Mouse (Mus musculus): Measurements from ENCODE around the gene Trpv2. TPM values are rescaled to one million over a fixed set of nuclear protein-coding genes. Genes with fewer than 3 reads are reported as not detected.

The Trpv2 gene
- polyA plus RNA-seq (2015; fragmentation: Nextera tagmentation; extraction: Ambion mirVana) = 3.5 and 5.6 TPM in 2 replicates

GRCm38 (mm10) chr11:62573959-62574702 is at the start of gene Trpv2:
TSS of gene Trpv2 (plus strand) at chr11:62574486.

GRCm38 (mm10) chr11:62539089-62539890 is 35.0 kb upstream of the Trpv2 start, which contains the start of gene Cenpv:
TSS of gene Cenpv (minus strand) at chr11:62539261.

GRCm38 (mm10) chr11:62550727-62551225 is 23.5 kb upstream of the Trpv2 start, which contains the start of gene Ubb:
TSS of gene Ubb (plus strand) at chr11:62551171.

GRCm38 (mm10) chr11:62647661-62648590 is 73.6 kb downstream of the Trpv2 start, which contains the start of gene Lrrc75a:
TSS of gene Lrrc75a (minus strand) at chr11:62648523.

GRCm38 (mm10) chr11:62648591-62649391 is 74.5 kb downstream of the Trpv2 start, which contains the start of gene Mmgt2:
TSS of gene Mmgt2 (plus strand) at chr11:62648664.

Other genes starting within 250 kb of the Trpv2 start
- gene Pigl, start 116.0 kb upstream of the Trpv2 start, polyA plus RNA-seq (2015; fragmentation: Nextera tagmentation; extraction: Ambion mirVana) = 4.4 TPM in 2 replicates
- 81.7 and 84.1 TPM in 2 replicates for gene Ncor1, start 115.9 kb upstream of the Trpv2 start, polyA plus RNA-seq (2015; fragmentation: Nextera tagmentation; extraction: Ambion mirVana)
- 14.1 and 17.5 TPM in 2 replicates for gene Cenpv, start 35.2 kb upstream of the Trpv2 start, polyA plus RNA-seq (2015; fragmentation: Nextera tagmentation; extraction: Ambion mirVana)
- gene Ubb, start 23.3 kb upstream of the Trpv2 start, polyA plus RNA-seq (2015; fragmentation: Nextera tagmentation; extraction: Ambion mirVana) = 2,098 and 2,277 TPM in 2 replicates
- gene Lrrc75a, start 74.0 kb downstream of the Trpv2 start, polyA plus RNA-seq (2015; fragmentation: Nextera tagmentation; extraction: Ambion mirVana) = 16.4 and 17.5 TPM in 2 replicates
- 25.1 and 25.6 TPM in 2 replicates for gene Mmgt2, start 74.2 kb downstream of the Trpv2 start, polyA plus RNA-seq (2015; fragmentation: Nextera tagmentation; extraction: Ambion mirVana)
- gene Zfp287, start 157.4 kb downstream of the Trpv2 start, polyA plus RNA-seq (2015; fragmentation: Nextera tagmentation; extraction: Ambion mirVana) = 2.5 and 2.9 TPM in 2 replicates
- not detected in 2 replicates for gene Gm10428, start 178.6 kb downstream of the Trpv2 start, polyA plus RNA-seq (2015; fragmentation: Nextera tagmentation; extraction: Ambion mirVana)
- gene Zfp286, start 215.0 kb downstream of the Trpv2 start, polyA plus RNA-seq (2015; fragmentation: Nextera tagmentation; extraction: Ambion mirVana) = 4.9 and 5.7 TPM in 2 replicates
- gene Trim16, start 245.7 kb downstream of the Trpv2 start, polyA plus RNA-seq (2015; fragmentation: Nextera tagmentation; extraction: Ambion mirVana) = 17.9 and 19.2 TPM in 2 replicates